Mouse (Mus musculus): ENCODE results near the gene Slc2a3. TPM values are rescaled to one million over a fixed set of nuclear protein-coding genes. Genes with fewer than 3 reads are reported as not detected.

Slc2a3 gene
- 1.0 and 1.3 TPM in 2 replicates for polyA plus RNA-seq (2012; rRNA removed)

DNA sequence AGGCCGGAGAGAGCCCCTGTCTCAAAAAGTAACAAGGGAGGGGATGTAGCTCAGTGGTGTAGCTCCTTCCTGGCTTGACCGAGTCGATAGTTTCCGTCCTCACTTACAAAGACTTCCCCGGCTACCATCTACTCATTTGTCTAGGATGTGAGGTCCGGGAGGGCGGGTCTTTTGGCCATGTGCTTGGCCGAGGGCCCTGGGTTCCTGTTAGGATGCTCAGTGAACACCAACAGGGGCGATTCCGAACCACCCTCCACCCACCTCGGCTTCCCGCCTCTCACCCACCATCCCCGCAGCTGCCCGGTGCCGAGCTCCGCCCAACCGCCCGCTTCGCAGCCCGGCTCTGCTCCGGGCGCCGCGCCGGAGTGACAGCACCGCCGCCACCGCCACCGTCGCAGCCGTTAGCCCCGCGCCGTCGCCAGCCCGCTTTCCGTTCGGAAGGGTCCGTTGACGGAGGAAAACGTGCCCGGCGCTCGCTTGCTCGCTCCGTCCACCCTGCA lies at the start of gene Slc2a3:
Gene Slc2a3 (minus strand): TSS at position 340 of the 500 bp plus-strand sequence.
- Histone ChIP-seq H3K36me3 (ENCODE audit: control insufficient read depth, insufficient read depth, low read length) (no peaks in the 10 kb centered on the region), H3K4me1 (ENCODE audit: control insufficient read depth, insufficient read depth, insufficient read length, low read length) (peaks cover 6% of the 10 kb centered on the region), H3K27ac (ENCODE audit: insufficient read depth, low read depth, low read length) (peak within 1 kb of the TSS; percentile 23; the same call in 1 of the 2 replicates), H3K27me3 (ENCODE audit: control insufficient read depth, insufficient read depth, low read length) (0 out of 2 replicates have a peak, but pooled peaks cover 7% of the 10 kb centered on the region), H3K4me3 (ENCODE audit: low read depth, low read length) (peak within 1 kb of the TSS; percentile 63)
- 2% methylated on average over 46 of the region's 46 CpGs for WGBS
- TF ChIP-seq POLR2A (IDR thresholded peaks at IDR 0.05; ENCODE audit: low read depth, low read length) (no peak), CTCF (IDR thresholded peaks at IDR 0.05; ENCODE audit: extremely low read depth, insufficient read length, insufficient replicate concordance, low read depth, low read length) (no peak)

DNA sequence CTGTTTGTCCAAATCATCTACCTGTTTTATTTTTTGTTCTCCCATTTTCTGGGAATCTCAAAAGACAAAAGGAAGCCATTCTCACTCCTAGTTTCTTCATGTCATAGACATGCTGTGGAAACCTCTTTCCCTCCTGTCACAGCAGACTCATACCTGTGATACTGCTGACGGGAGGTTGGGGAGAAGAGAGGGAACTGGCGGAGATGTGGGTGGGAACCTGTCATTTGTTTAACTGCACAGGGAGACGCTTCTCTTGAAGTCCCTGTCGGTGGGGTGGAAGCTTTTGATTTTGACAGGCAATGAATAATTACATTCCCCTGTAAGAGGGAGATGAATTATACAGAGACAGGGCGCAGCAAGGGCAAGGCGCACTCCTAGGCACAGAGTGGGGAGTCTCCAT lies 42.3 kb upstream of the Slc2a3 start:
- Histone ChIP-seq H3K36me3 (ENCODE audit: control insufficient read depth, insufficient read depth, low read length) (peaks cover 35% of the 10 kb centered on the region), H3K4me1 (ENCODE audit: control insufficient read depth, insufficient read depth, insufficient read length, low read length) (no peaks in the 10 kb centered on the region), H3K27ac (ENCODE audit: insufficient read depth, low read depth, low read length) (no peak overlapping the region), H3K27me3 (ENCODE audit: control insufficient read depth, insufficient read depth, low read length) (no peaks in the 10 kb centered on the region), H3K4me3 (ENCODE audit: low read depth, low read length) (no peak overlapping the region)
- TF ChIP-seq CTCF (IDR thresholded peaks at IDR 0.05; ENCODE audit: extremely low read depth, insufficient read length, insufficient replicate concordance, low read depth, low read length) (no peak), POLR2A (IDR thresholded peaks at IDR 0.05; ENCODE audit: low read depth, low read length) (no peak)
- WGBS = 81% methylated on average over 6 of the region's 6 CpGs

DNA sequence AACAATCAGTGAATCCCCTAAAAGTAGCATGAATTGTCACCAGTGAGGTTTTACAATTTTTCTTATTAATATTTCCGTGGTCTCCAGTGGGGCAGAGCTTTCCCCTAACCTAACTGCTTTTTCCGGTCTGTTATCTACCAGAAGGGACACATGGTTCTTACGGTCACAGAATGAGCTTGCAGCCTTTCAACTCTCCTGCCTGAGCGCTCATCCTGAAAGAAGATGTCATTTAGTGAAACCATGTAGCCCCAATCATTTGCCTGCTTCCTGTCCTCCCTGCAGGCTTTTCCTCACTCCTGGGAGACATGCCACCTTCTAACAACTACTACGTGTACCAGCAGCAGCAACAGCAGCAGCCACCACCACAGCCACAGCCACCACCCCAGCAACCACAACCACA lies 36.1 kb upstream of the Slc2a3 start:
- H3K36me3 ChIP-seq (ENCODE audit: control insufficient read depth, insufficient read depth, low read length) = peaks cover 70% of the 10 kb centered on the region
- WGBS = 92% methylated on average over 5 of the region's 5 CpGs

DNA sequence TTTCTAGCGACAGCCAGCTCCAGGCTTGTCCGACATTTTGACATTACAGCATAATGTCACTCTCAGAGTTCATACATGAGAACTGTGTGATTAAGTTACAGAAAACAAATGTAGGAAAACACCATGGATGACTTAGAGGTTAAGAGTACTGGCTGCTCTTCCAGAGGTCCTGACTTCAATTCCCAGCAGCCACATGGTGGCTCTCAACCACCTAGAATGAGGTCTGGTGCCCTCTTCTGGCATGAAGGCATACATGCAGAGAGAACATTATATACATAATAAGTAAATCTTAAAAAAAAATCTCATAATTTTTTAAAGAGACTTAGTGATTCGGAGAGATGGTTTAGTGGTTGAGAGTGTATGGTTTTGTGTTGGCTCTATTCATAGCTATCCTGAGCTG lies 35.5 kb upstream of the Slc2a3 start:
- peaks cover 71% of the 10 kb centered on the region for H3K36me3 ChIP-seq (ENCODE audit: control insufficient read depth, insufficient read depth, low read length)
- H3K4me3 ChIP-seq (ENCODE audit: low read depth, low read length) = no peak overlapping the region
- no peak overlapping the region for H3K27ac ChIP-seq (ENCODE audit: insufficient read depth, low read depth, low read length)
- no peaks in the 10 kb centered on the region for H3K27me3 ChIP-seq (ENCODE audit: control insufficient read depth, insufficient read depth, low read length)
- H3K4me1 ChIP-seq (ENCODE audit: control insufficient read depth, insufficient read depth, insufficient read length, low read length) = no peaks in the 10 kb centered on the region
- no peak for TF ChIP-seq CTCF (IDR thresholded peaks at IDR 0.05; ENCODE audit: extremely low read depth, insufficient read length, insufficient replicate concordance, low read depth, low read length)
- TF ChIP-seq POLR2A (IDR thresholded peaks at IDR 0.05; ENCODE audit: low read depth, low read length) = no peak
- 96% methylated on average over 3 of the region's 3 CpGs for WGBS

More for the DNA sequence above, 36.1 kb upstream of the Slc2a3 start:
- no peak for TF ChIP-seq CTCF (IDR thresholded peaks at IDR 0.05; ENCODE audit: extremely low read depth, insufficient read length, insufficient replicate concordance, low read depth, low read length)
- TF ChIP-seq POLR2A (IDR thresholded peaks at IDR 0.05; ENCODE audit: low read depth, low read length) = no peak
- no peak overlapping the region for H3K27ac ChIP-seq (ENCODE audit: insufficient read depth, low read depth, low read length)
- no peak overlapping the region for H3K4me3 ChIP-seq (ENCODE audit: low read depth, low read length)
- no peaks in the 10 kb centered on the region for H3K4me1 ChIP-seq (ENCODE audit: control insufficient read depth, insufficient read depth, insufficient read length, low read length)
- H3K27me3 ChIP-seq (ENCODE audit: control insufficient read depth, insufficient read depth, low read length) = no peaks in the 10 kb centered on the region

DNA sequence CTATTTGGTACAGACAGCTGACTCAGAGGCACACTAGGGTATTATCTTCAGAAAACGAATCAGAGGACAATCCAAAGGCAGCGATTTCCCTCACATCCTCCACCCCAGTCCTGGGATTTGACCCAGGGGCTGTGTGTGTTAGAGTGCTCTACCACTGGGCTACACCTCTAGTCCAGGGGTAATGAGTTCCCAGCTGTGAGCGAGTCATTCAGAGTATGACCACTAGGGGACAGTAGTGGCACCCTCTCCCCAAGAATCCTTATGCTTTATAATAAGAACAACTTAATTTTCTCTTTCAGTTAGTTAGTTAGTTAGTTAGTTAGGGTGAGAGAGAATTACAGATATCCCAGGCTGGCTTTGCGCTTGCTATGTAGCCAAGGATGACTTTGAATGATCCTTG lies 32.9 kb upstream of the Slc2a3 start:
- no peak overlapping the region for H3K27ac ChIP-seq (ENCODE audit: insufficient read depth, low read depth, low read length)
- WGBS = 74% methylated on average over 4 of the region's 4 CpGs
- H3K4me1 ChIP-seq (ENCODE audit: control insufficient read depth, insufficient read depth, insufficient read length, low read length) = no peaks in the 10 kb centered on the region
- TF ChIP-seq POLR2A (IDR thresholded peaks at IDR 0.05; ENCODE audit: low read depth, low read length) (no peak), CTCF (IDR thresholded peaks at IDR 0.05; ENCODE audit: extremely low read depth, insufficient read length, insufficient replicate concordance, low read depth, low read length) (peak; percentile 75; the same call in 1 of the 2 replicates)
- H3K27me3 ChIP-seq (ENCODE audit: control insufficient read depth, insufficient read depth, low read length) = no peaks in the 10 kb centered on the region
- peaks cover 63% of the 10 kb centered on the region for H3K36me3 ChIP-seq (ENCODE audit: control insufficient read depth, insufficient read depth, low read length)
- no peak overlapping the region for H3K4me3 ChIP-seq (ENCODE audit: low read depth, low read length)

DNA sequence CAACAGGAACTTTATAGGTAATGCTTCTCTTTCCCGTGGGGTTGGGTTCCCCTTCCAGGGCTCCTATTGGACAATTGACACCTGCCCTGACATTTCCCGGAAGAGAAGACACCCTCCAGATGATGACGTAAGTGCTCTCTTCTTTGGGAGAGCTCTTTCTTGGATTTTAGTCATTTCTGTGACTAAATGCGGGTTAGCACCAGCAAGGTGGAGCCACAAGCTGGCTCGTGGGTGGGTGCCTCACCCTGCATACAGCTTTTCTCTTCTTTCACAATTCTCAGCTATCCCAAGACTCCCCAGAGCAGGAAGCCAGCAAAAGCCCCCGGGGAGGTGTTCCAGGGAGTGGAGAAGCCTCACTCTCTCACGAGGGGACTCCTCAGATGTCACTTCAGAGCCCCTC lies 31.4 kb upstream of the Slc2a3 start:
- no peak for TF ChIP-seq POLR2A (IDR thresholded peaks at IDR 0.05; ENCODE audit: low read depth, low read length)

DNA sequence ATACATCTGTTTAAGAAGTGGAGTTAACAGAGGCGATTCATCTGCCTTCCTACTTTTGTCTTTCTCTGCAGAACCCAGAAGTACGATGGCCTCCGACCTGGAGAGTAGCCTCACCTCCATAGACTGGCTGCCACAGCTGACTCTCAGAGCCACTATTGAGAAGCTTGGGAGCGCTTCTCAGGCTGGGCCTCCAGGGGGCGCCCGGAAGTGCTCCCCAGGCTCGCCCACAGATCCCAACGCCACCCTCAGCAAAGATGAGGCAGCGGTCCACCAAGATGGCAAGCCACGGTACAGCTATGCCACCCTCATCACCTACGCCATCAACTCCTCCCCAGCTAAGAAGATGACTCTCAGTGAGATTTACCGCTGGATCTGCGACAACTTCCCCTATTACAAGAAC lies 26.6 kb upstream of the Slc2a3 start:
- 64% methylated on average over 13 of the region's 13 CpGs for WGBS
- H3K4me1 ChIP-seq (ENCODE audit: control insufficient read depth, insufficient read depth, insufficient read length, low read length) = peaks cover 12% of the 10 kb centered on the region; the same call in 1 of the 2 replicates
- peaks cover 28% of the 10 kb centered on the region for H3K36me3 ChIP-seq (ENCODE audit: control insufficient read depth, insufficient read depth, low read length)
- no peak overlapping the region for H3K27ac ChIP-seq (ENCODE audit: insufficient read depth, low read depth, low read length)
- H3K27me3 ChIP-seq (ENCODE audit: control insufficient read depth, insufficient read depth, low read length) = no peaks in the 10 kb centered on the region
- no peak for TF ChIP-seq POLR2A (IDR thresholded peaks at IDR 0.05; ENCODE audit: low read depth, low read length)
- TF ChIP-seq CTCF (IDR thresholded peaks at IDR 0.05; ENCODE audit: extremely low read depth, insufficient read length, insufficient replicate concordance, low read depth, low read length) = peak; percentile 35; the same call in 1 of the 2 replicates
- H3K4me3 ChIP-seq (ENCODE audit: low read depth, low read length) = no peak overlapping the region

More for the DNA sequence above, 31.4 kb upstream of the Slc2a3 start:
- Histone ChIP-seq H3K27ac (ENCODE audit: insufficient read depth, low read depth, low read length) (no peak overlapping the region), H3K27me3 (ENCODE audit: control insufficient read depth, insufficient read depth, low read length) (no peaks in the 10 kb centered on the region), H3K36me3 (ENCODE audit: control insufficient read depth, insufficient read depth, low read length) (peaks cover 59% of the 10 kb centered on the region), H3K4me3 (ENCODE audit: low read depth, low read length) (no peak overlapping the region), H3K4me1 (ENCODE audit: control insufficient read depth, insufficient read depth, insufficient read length, low read length) (no peaks in the 10 kb centered on the region)
- 78% methylated on average over 7 of the region's 7 CpGs for WGBS

All from small intestine, adult 2 months (tissue).